Mouse (Mus musculus) adrenal gland, postnatal 14 days (tissue): ENCODE results near the gene Slc35e3. TPM values are rescaled to one million over a fixed set of nuclear protein-coding genes. Genes with fewer than 3 reads are reported as not detected.
"Not testable (repeated sequence)": the region's sequence is repeated elsewhere in the genome, so short reads cannot be mapped to it uniquely, and the experiment has no call there.

Experiments
- DNase-seq: peaks from one replicate; pipeline ENCODE4 v3.0.0; 2021; ENCODE audit warnings: mixed read lengths
- total RNA-seq: library from RNA; stranded (reverse); gene quantifications from 2 replicates; pipeline ENCODE4 v1.2.3, GENCODE M21; 2021

Gene Slc35e3
- total RNA-seq, 1 experiment from 2014 or later: 10.3 TPM

GRCm38 (mm10) chr10:117762281-117762830 lies 16.2 kb upstream of the Slc35e3 start:
- DNase-seq: no peak

GRCm38 (mm10) chr10:117761551-117761950 lies 15.4 kb upstream of the Slc35e3 start:
- no peak for DNase-seq

- no peak for DNase-seq
These were observed 14.7 kb upstream of the Slc35e3 start for GRCm38 (mm10) chr10:117760831-117761335.

GRCm38 (mm10) chr10:117759844-117760630 lies 13.9 kb upstream of the Slc35e3 start:
- DNase-seq: no peak

- DNase-seq: no peak
These were observed 12.9 kb upstream of the Slc35e3 start for GRCm38 (mm10) chr10:117758749-117759727.

GRCm38 (mm10) chr10:117758344-117758743 lies 12.2 kb upstream of the Slc35e3 start:
- DNase-seq: not testable (repeated sequence)

- no peak for DNase-seq
These were observed 11.7 kb upstream of the Slc35e3 start for GRCm38 (mm10) chr10:117757796-117758342.

- DNase-seq: no peak
These were observed 11.1 kb upstream of the Slc35e3 start for GRCm38 (mm10) chr10:117757259-117757658.

- DNase-seq: no peak
These were observed 10.6 kb upstream of the Slc35e3 start for GRCm38 (mm10) chr10:117756784-117757183.

GRCm38 (mm10) chr10:117755799-117756467 lies 9.8 kb upstream of the Slc35e3 start:
- DNase-seq: no peak

- no peak for DNase-seq
These were observed 9.1 kb upstream of the Slc35e3 start for GRCm38 (mm10) chr10:117755086-117755798.

- DNase-seq: no peak
These were observed 8.4 kb upstream of the Slc35e3 start for GRCm38 (mm10) chr10:117754609-117754940.

- no peak for DNase-seq
These were observed 7.8 kb upstream of the Slc35e3 start for GRCm38 (mm10) chr10:117753711-117754608.

- DNase-seq: no peak
These were observed 6.9 kb upstream of the Slc35e3 start for GRCm38 (mm10) chr10:117752851-117753647.

- DNase-seq: no peak
These were observed 6.2 kb upstream of the Slc35e3 start for GRCm38 (mm10) chr10:117752304-117752821.

- DNase-seq: no peak
These were observed 5.6 kb upstream of the Slc35e3 start for GRCm38 (mm10) chr10:117751744-117752143.

GRCm38 (mm10) chr10:117751282-117751610 lies 5.1 kb upstream of the Slc35e3 start:
- no peak for DNase-seq

GRCm38 (mm10) chr10:117750529-117751281 lies 4.5 kb upstream of the Slc35e3 start:
- DNase-seq: no peak
